Mouse (Mus musculus): Measurements from ENCODE around the gene Clic4. TPM values are rescaled to one million over a fixed set of nuclear protein-coding genes. Genes with fewer than 3 reads are reported as not detected.

Clic4 gene
- total and polyA plus RNA-seq, 3 experiments, result 148 to 249 (median 248) TPM

DNA sequence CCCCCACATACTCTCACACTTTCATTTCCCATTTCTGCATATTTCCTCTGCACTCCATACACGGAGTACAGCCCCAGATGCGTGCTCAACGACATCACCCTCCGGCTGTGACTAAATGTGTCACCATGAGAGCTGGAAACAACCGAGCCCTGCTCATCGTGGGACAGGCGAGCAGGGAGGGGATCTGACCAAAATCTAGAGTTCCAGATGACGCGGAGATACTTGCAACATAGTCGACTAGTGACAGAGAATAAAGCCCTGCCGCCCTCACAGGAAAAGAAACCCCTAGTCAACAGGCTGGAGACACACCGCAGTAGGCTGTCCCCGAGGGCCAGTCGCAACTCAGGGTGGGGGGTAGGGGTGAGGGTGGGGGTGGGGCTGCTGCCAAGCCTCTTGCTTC lies 69.3 kb downstream of the Clic4 start:
- H3K4me3 ChIP-seq, result peak overlapping the region; percentile 18; the same call in 1 of the 2 replicates
- H3K36me3 ChIP-seq (ENCODE audit: control insufficient read depth, insufficient read depth, low read length), result no peaks in the 10 kb centered on the region
- WGBS, result 2% methylated on average over 14 of the region's 14 CpGs
- peaks cover 3% of the 10 kb centered on the region; the same call in 1 of the 2 replicates for H3K27me3 ChIP-seq (ENCODE audit: control insufficient read depth, insufficient read depth, low read length)
- H3K4me1 ChIP-seq (ENCODE audit: control insufficient read depth, insufficient read depth, low read length), result peaks cover 5% of the 10 kb centered on the region; the same call in 1 of the 2 replicates
- TF ChIP-seq CTCF (IDR thresholded peaks at IDR 0.05), result no peak
- 0 out of 2 replicates have a peak, but pooled peaks have one; percentile 13 for TF ChIP-seq EP300 (IDR thresholded peaks at IDR 0.05; ENCODE audit: insufficient read depth, low read depth, low read length)
- H3K27ac ChIP-seq, result no peak overlapping the region
- peak; percentile 49 to 68 for DNase-seq
- H3K79me2 ChIP-seq (replicated peaks; ENCODE audit: control insufficient read depth, insufficient read depth, low read length), result no peaks in the 10 kb centered on the region
- intact Hi-C loops (cut with DNase I), result no loop called here
- no peak overlapping the region for H3K9ac ChIP-seq (ENCODE audit: low read depth, low read length)

DNA sequence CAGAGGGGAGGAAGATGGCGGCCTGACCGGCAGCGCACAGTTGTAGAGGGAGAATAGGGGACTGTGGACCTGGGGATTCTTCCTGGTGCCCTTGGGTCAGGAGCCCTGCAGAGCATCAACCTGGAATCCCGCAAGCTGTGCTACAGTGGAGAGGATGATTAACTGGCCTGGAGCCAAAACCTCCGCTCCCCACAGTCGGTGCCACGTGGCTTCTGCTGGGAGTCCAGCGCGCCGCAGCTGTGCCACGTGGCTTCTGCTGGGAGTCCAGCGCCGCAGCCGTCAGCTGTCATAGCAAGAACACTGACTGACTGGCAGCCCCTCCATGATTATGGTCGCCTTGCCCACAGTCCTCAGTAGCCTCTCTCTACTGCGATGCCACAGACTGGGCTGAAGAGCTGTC lies 70.8 kb downstream of the Clic4 start:
- intact Hi-C loops (cut with DNase I), result no loop called here
- Histone ChIP-seq H3K4me3 (no peak overlapping the region), H3K27me3 (ENCODE audit: control insufficient read depth, insufficient read depth, low read length) (peaks cover 3% of the 10 kb centered on the region; the same call in 1 of the 2 replicates), H3K36me3 (ENCODE audit: control insufficient read depth, insufficient read depth, low read length) (no peaks in the 10 kb centered on the region), H3K79me2 (replicated peaks; ENCODE audit: control insufficient read depth, insufficient read depth, low read length) (no peaks in the 10 kb centered on the region), H3K4me1 (ENCODE audit: control insufficient read depth, insufficient read depth, low read length) (peaks cover 5% of the 10 kb centered on the region; the same call in 1 of the 2 replicates), H3K9ac (ENCODE audit: low read depth, low read length) (no peak overlapping the region), H3K27ac (no peak overlapping the region)
- no peak for DNase-seq
- TF ChIP-seq EP300 (IDR thresholded peaks at IDR 0.05; ENCODE audit: insufficient read depth, low read depth, low read length) (no peak), POLR2A (IDR thresholded peaks at IDR 0.05; ENCODE audit: insufficient read depth, low read depth, low read length) (no peak), CTCF (IDR thresholded peaks at IDR 0.05) (no peak)
- 69% methylated on average over 16 of the region's 16 CpGs for WGBS

DNA sequence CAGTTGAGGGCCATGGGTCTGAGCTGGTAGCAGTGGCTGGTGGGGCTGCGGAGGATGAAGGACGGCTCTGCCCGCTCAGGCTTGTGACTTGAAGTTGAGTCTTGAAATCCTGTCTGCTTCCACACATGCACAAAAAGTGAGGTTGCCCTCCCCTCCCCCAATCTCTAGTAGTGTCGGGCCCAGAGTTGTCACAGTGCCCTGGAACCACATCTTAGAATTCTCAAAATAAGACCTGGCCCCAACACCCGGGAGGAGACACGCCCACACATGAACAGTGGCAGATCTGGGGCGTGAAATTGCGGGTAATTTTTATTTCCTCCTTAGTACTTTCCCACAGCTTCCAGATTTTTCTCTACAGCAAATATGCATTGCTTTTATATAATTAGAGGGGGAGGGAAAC lies 74.8 kb downstream of the Clic4 start:
- H3K4me3 ChIP-seq, result no peak overlapping the region
- no peaks in the 10 kb centered on the region for H3K36me3 ChIP-seq (ENCODE audit: control insufficient read depth, insufficient read depth, low read length)
- no peaks in the 10 kb centered on the region for H3K27me3 ChIP-seq (ENCODE audit: control insufficient read depth, insufficient read depth, low read length)
- 62% methylated on average over 8 of the region's 8 CpGs for WGBS
- no peaks in the 10 kb centered on the region for H3K79me2 ChIP-seq (replicated peaks; ENCODE audit: control insufficient read depth, insufficient read depth, low read length)
- no peaks in the 10 kb centered on the region for H3K4me1 ChIP-seq (ENCODE audit: control insufficient read depth, insufficient read depth, low read length)
- intact Hi-C loops (cut with DNase I), result no loop called here
- no peak overlapping the region for H3K9ac ChIP-seq (ENCODE audit: low read depth, low read length)
- DNase-seq, result no peak
- TF ChIP-seq POLR2A (IDR thresholded peaks at IDR 0.05; ENCODE audit: insufficient read depth, low read depth, low read length) (no peak), CTCF (IDR thresholded peaks at IDR 0.05) (no peak), EP300 (IDR thresholded peaks at IDR 0.05; ENCODE audit: insufficient read depth, low read depth, low read length) (no peak)
- H3K27ac ChIP-seq, result no peak overlapping the region

DNA sequence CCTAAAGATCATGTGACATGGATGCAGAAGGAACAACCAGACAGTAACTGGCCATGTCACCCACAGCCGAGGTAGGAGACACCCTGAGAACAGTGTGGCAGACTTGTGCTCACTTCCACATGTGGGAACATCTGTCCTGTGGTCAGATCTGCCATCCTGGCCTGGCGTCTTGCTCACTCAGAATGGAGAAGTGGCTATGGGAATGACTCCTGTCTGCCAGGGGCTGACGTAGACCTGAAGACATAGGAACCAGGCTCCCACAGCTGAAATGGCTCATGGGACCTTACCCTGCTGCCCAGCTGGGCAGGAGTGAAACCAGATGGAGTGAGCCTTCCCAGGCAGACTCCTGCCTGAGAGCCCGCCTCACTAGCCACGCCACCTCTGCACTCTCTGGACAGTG lies 79.8 kb downstream of the Clic4 start:
- no peaks in the 10 kb centered on the region for H3K36me3 ChIP-seq (ENCODE audit: control insufficient read depth, insufficient read depth, low read length)
- no peak overlapping the region for H3K4me3 ChIP-seq
- no peak overlapping the region for H3K9ac ChIP-seq (ENCODE audit: low read depth, low read length)
- no peaks in the 10 kb centered on the region for H3K4me1 ChIP-seq (ENCODE audit: control insufficient read depth, insufficient read depth, low read length)
- 65% methylated on average over 5 of the region's 5 CpGs for WGBS
- DNase-seq, result peak in 1 of 2 experiments; percentile 51
- no peaks in the 10 kb centered on the region for H3K27me3 ChIP-seq (ENCODE audit: control insufficient read depth, insufficient read depth, low read length)
- intact Hi-C loops (cut with DNase I), result no loop called here
- TF ChIP-seq POLR2A (IDR thresholded peaks at IDR 0.05; ENCODE audit: insufficient read depth, low read depth, low read length), result no peak
- TF ChIP-seq EP300 (IDR thresholded peaks at IDR 0.05; ENCODE audit: insufficient read depth, low read depth, low read length), result peak; percentile 66; the same call in 1 of the 2 replicates
- no peaks in the 10 kb centered on the region for H3K79me2 ChIP-seq (replicated peaks; ENCODE audit: control insufficient read depth, insufficient read depth, low read length)
- H3K27ac ChIP-seq, result no peak overlapping the region

DNA sequence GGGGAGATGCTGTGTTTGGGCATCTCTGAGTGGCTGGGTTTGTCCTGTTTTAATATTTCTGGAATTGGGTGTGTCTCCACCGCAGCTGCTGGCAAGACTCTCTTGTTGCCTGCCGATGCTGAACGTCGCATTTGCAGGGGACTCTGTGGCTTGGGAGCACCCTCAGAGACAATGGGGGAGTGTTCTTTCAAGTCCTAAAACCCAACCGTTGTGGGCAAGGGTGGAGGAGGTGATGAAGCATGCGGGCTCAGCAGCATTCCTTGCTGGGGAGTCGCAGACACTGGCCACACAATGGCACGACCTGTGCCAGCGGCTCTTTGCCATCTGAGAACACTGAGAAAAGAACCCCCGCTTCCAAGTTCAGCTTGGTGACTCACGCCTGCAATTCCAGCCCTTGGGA lies 81.0 kb downstream of the Clic4 start:
- no peak for DNase-seq
- TF ChIP-seq CTCF (IDR thresholded peaks at IDR 0.05) (no peak), EP300 (IDR thresholded peaks at IDR 0.05; ENCODE audit: insufficient read depth, low read depth, low read length) (no peak)
- Histone ChIP-seq H3K4me3 (no peak overlapping the region), H3K36me3 (ENCODE audit: control insufficient read depth, insufficient read depth, low read length) (no peaks in the 10 kb centered on the region), H3K27me3 (ENCODE audit: control insufficient read depth, insufficient read depth, low read length) (no peaks in the 10 kb centered on the region), H3K79me2 (replicated peaks; ENCODE audit: control insufficient read depth, insufficient read depth, low read length) (no peaks in the 10 kb centered on the region), H3K4me1 (ENCODE audit: control insufficient read depth, insufficient read depth, low read length) (no peaks in the 10 kb centered on the region), H3K27ac (no peak overlapping the region), H3K9ac (ENCODE audit: low read depth, low read length) (no peak overlapping the region)
- WGBS, result 73% methylated on average over 11 of the region's 11 CpGs
- intact Hi-C loops (cut with DNase I), result no loop called here

DNA sequence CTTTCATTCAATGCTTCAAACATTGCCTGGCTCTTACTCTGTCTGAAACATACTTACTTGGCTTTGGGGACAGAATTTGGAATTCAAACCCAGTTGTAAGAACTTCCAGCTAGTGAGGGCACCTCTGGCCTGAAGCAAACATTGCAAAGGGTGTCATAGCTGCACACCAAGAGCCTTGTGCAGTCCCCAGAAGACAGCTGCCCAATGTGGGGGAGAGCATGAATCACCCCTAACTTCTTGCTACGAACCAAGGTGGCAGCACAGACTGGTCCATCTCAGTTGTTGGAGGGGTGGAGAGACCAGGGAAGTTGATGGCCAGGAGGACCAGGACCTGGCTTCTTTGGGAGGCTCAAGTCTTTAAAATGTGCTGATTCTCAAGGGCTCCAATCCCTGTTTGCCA lies 81.4 kb downstream of the Clic4 start:
- TF ChIP-seq EP300 (IDR thresholded peaks at IDR 0.05; ENCODE audit: insufficient read depth, low read depth, low read length) (no peak), CTCF (IDR thresholded peaks at IDR 0.05) (no peak), POLR2A (IDR thresholded peaks at IDR 0.05; ENCODE audit: insufficient read depth, low read depth, low read length) (no peak)
- whole genome bisulfite sequencing, result 85% methylated on average over 1 of the region's 1 CpGs
- no peaks in the 10 kb centered on the region for H3K4me1 ChIP-seq (ENCODE audit: control insufficient read depth, insufficient read depth, low read length)
- no peak overlapping the region for H3K4me3 ChIP-seq
- no peaks in the 10 kb centered on the region for H3K36me3 ChIP-seq (ENCODE audit: control insufficient read depth, insufficient read depth, low read length)
- H3K27me3 ChIP-seq (ENCODE audit: control insufficient read depth, insufficient read depth, low read length), result no peaks in the 10 kb centered on the region
- no peak overlapping the region for H3K27ac ChIP-seq
- intact Hi-C loops (cut with DNase I), result no loop called here
- no peak overlapping the region for H3K9ac ChIP-seq (ENCODE audit: low read depth, low read length)
- no peak for DNase-seq
- H3K79me2 ChIP-seq (replicated peaks; ENCODE audit: control insufficient read depth, insufficient read depth, low read length), result no peaks in the 10 kb centered on the region
